Mouse (Mus musculus) hindbrain, postnatal 0 days (tissue): ENCODE data around the gene Erich4. TPM values are rescaled to one million over a fixed set of nuclear protein-coding genes. Genes with fewer than 3 reads are reported as not detected.

Experiments used
- ATAC-seq: fragments of 200-750 bp; cut with Nextera tagmentation; 2 replicates; pipeline ENCODE4 v1.8.0; 2017; ENCODE audit warnings: mild to moderate bottlenecking, moderate TSS enrichment, moderate library complexity
- DNase-seq: peaks from one replicate; pipeline ENCODE4 v3.0.0-alpha.2; 2015; ENCODE audit warnings: low spot score
- H3K27ac ChIP-seq: fragments of 300-500 bp; sonication (generic); 2 replicates; pipeline ENCODE4 v1.5.1; 2014; ENCODE audit warnings: mild to moderate bottlenecking
- H3K27me3 ChIP-seq: fragments of 300-500 bp; sonication (generic); 2 replicates; pipeline ENCODE4 v1.6.1; 2014; ENCODE audit warnings: low read length, mixed read lengths; ENCODE audit not compliant: insufficient read depth
- H3K36me3 ChIP-seq: fragments of 300-500 bp; sonication (generic); 2 replicates; pipeline ENCODE4 v1.6.1; 2014; ENCODE audit warnings: low read length, mixed read lengths; ENCODE audit not compliant: insufficient read depth
- H3K4me1 ChIP-seq: fragments of 300-500 bp; sonication (generic); 2 replicates; pipeline ENCODE4 v1.6.1; 2014; ENCODE audit warnings: antibody characterized with exemption, low read length, mixed read lengths; ENCODE audit not compliant: insufficient read depth
- H3K4me2 ChIP-seq: fragments of 300-500 bp; sonication (generic); 2 replicates; pipeline ENCODE4 v1.6.1; 2014; ENCODE audit warnings: low read depth, mild to moderate bottlenecking, low read length, moderate library complexity, mixed read lengths
- H3K4me3 ChIP-seq: fragments of 300-500 bp; sonication (generic); 2 replicates; pipeline ENCODE4 v1.5.1; 2014; ENCODE audit warnings: low read length
- H3K9ac ChIP-seq: fragments of 300-500 bp; sonication (generic); replicated peaks from 2 replicates; pipeline ENCODE4 v1.6.1; 2014; ENCODE audit warnings: mild to moderate bottlenecking, low read length, moderate library complexity, mixed read lengths
- H3K9me3 ChIP-seq: fragments of 300-500 bp; sonication (generic); 2 replicates; pipeline ENCODE4 v1.6.1; 2016; ENCODE audit warnings: low read length, mixed read lengths
- CTCF ChIP-seq: IDR thresholded peaks from 2 replicates; pipeline ENCODE4 v1.5.1; 2016; ENCODE audit warnings: antibody characterized with exemption, control low read depth, low read depth
- WGBS: fragments of 180-500 bp; shearing (Covaris S2); extraction: QIAGEN DNeasy Blood & Tissue Kit; methylation state at CpG from one replicate; pipeline ENCODE4 v1.1.7; 2014; 5-methylcytosine and 5-hydroxymethylcytosine counted together
- polyA plus RNA-seq: library from polyadenylated mRNA; unstranded; fragments of >200 nt; fragmentation: Nextera tagmentation; extraction: Ambion mirVana; gene quantifications from 2 replicates; pipeline ENCODE4 v1.2.1, GENCODE M21; 2015
- total RNA-seq: library from RNA; depleted of rRNA; stranded (reverse); fragments of >200 nt; gene quantifications from 2 replicates; pipeline ENCODE4 v1.2.3, GENCODE M21; 2014; rRNA removed

Gene Erich4
- not detected in 2 replicates for total RNA-seq
- polyA plus RNA-seq, result not detected in 2 replicates

- H3K27ac ChIP-seq, result no peak within 1 kb of the TSS
- no peak for ATAC-seq
These were observed at the start of gene Erich4 for GRCm38 (mm10) chr7:25615706-25616011. Gene Erich4, minus strand, starts transcription at chr7:25615892.

GRCm38 (mm10) chr7:25658657-25659472 is 43.2 kb upstream of the Erich4 start, which contains the start of the genes Bckdha and Exosc5:
Gene Bckdha, minus strand, starts transcription at chr7:25658981.
Gene Exosc5, plus strand, starts transcription at chr7:25659164.
- peak within 1 kb of the TSS; percentile 78 for H3K27ac ChIP-seq
- H3K9ac ChIP-seq, result peak within 1 kb of the TSS; percentile 73
- no peaks in the 10 kb centered on the region; the same call in 1 of the 2 replicates for H3K36me3 ChIP-seq
- DNase-seq (peak; percentile 100), ATAC-seq (peak; percentile 99)
- peaks cover 4% of the 10 kb centered on the region; the same call in 1 of the 2 replicates for H3K4me1 ChIP-seq
- H3K4me2 ChIP-seq, result peak within 1 kb of the TSS; percentile 85
- no peaks in the 10 kb centered on the region for H3K9me3 ChIP-seq
- under 1% methylated on average over 50 of the region's 50 CpGs for whole genome bisulfite sequencing
- H3K27me3 ChIP-seq, result no peaks in the 10 kb centered on the region
- no peak for TF ChIP-seq CTCF
- peak within 1 kb of the TSS; percentile 67 for H3K4me3 ChIP-seq

More at GRCm38 (mm10) chr7:25615706-25616011, at the start of gene Erich4:
- DNase-seq, result no peak
- no peak within 1 kb of the TSS for H3K4me2 ChIP-seq
- 81% methylated on average over 5 of the region's 5 CpGs for WGBS
- no peak within 1 kb of the TSS for H3K4me3 ChIP-seq
- 0 out of 2 replicates have a peak, but pooled peaks cover 1% of the 10 kb centered on the region for H3K36me3 ChIP-seq
- H3K4me1 ChIP-seq, result peaks cover 5% of the 10 kb centered on the region; the same call in 1 of the 2 replicates
- no peaks in the 10 kb centered on the region for H3K27me3 ChIP-seq
- H3K9ac ChIP-seq, result no peak within 1 kb of the TSS
- no peaks in the 10 kb centered on the region for H3K9me3 ChIP-seq
- no peak for TF ChIP-seq CTCF

- Histone ChIP-seq H3K36me3 (no peaks in the 10 kb centered on the region; the same call in 1 of the 2 replicates), H3K4me1 (peaks cover 4% of the 10 kb centered on the region; the same call in 1 of the 2 replicates), H3K27me3 (no peaks in the 10 kb centered on the region), H3K4me3 (peak overlapping the region; percentile 67), H3K27ac (0 out of 2 replicates have a peak overlapping the region, but pooled peaks have one; percentile 78), H3K4me2 (peak overlapping the region; percentile 79), H3K9me3 (no peaks in the 10 kb centered on the region), H3K9ac (peak overlapping the region; percentile 73)
- ATAC-seq (no peak), DNase-seq (no peak)
- WGBS, result 36% methylated on average over 10 of the region's 10 CpGs
- TF ChIP-seq CTCF, result no peak
These were observed 42.1 kb upstream of the Erich4 start for GRCm38 (mm10) chr7:25657785-25658184.

GRCm38 (mm10) chr7:25655601-25656428 is 40.1 kb upstream of the Erich4 start:
- ATAC-seq (no peak), DNase-seq (no peak)
- H3K4me1 ChIP-seq, result peaks cover 4% of the 10 kb centered on the region; the same call in 1 of the 2 replicates
- no peaks in the 10 kb centered on the region for H3K36me3 ChIP-seq
- no peak overlapping the region for H3K27ac ChIP-seq
- no peak overlapping the region for H3K9ac ChIP-seq
- WGBS, result 74% methylated on average over 11 of the region's 11 CpGs
- no peak overlapping the region for H3K4me2 ChIP-seq
- TF ChIP-seq CTCF, result no peak
- H3K9me3 ChIP-seq, result no peaks in the 10 kb centered on the region
- H3K4me3 ChIP-seq, result no peak overlapping the region
- no peaks in the 10 kb centered on the region for H3K27me3 ChIP-seq

- ATAC-seq (no peak), DNase-seq (no peak)
- no peak overlapping the region for H3K4me2 ChIP-seq
- H3K27me3 ChIP-seq, result no peaks in the 10 kb centered on the region
- no peak overlapping the region for H3K9ac ChIP-seq
- H3K4me1 ChIP-seq, result no peaks in the 10 kb centered on the region
- no peak for TF ChIP-seq CTCF
- WGBS, result 93% methylated on average over 12 of the region's 12 CpGs
- no peaks in the 10 kb centered on the region for H3K36me3 ChIP-seq
- no peak overlapping the region for H3K4me3 ChIP-seq
- no peak overlapping the region for H3K27ac ChIP-seq
- H3K9me3 ChIP-seq, result no peaks in the 10 kb centered on the region
These were observed 36.6 kb upstream of the Erich4 start for GRCm38 (mm10) chr7:25652244-25652759.

- no peak overlapping the region for H3K4me3 ChIP-seq
- no peak for TF ChIP-seq CTCF
- DNase-seq (no peak), ATAC-seq (no peak)
- H3K9me3 ChIP-seq, result no peaks in the 10 kb centered on the region
- H3K36me3 ChIP-seq, result no peaks in the 10 kb centered on the region
- no peaks in the 10 kb centered on the region for H3K27me3 ChIP-seq
- H3K9ac ChIP-seq, result no peak overlapping the region
- H3K4me2 ChIP-seq, result no peak overlapping the region
- H3K4me1 ChIP-seq, result no peaks in the 10 kb centered on the region
- WGBS, result 88% methylated on average over 8 of the region's 8 CpGs
- no peak overlapping the region for H3K27ac ChIP-seq
These were observed 35.6 kb upstream of the Erich4 start for GRCm38 (mm10) chr7:25651281-25651680.
